Mouse (Mus musculus): Measurements from ENCODE around the gene Adgrd1. TPM values are rescaled to one million over a fixed set of nuclear protein-coding genes. Genes with fewer than 3 reads are reported as not detected.

Gene Adgrd1
- polyA plus RNA-seq, 1 experiment, result 0.48 TPM

- Histone ChIP-seq H3K79me2 (ENCODE audit: control insufficient read depth, insufficient read depth) (no peaks in the 10 kb centered on the region), H3K36me3 (ENCODE audit: control insufficient read depth, insufficient read depth) (no peaks in the 10 kb centered on the region), H3K4me2 (ENCODE audit: low read depth) (no peak overlapping the region), H3K27me3 (ENCODE audit: control insufficient read depth, insufficient read depth, insufficient read length) (peaks cover 67% of the 10 kb centered on the region), H3K4me3 (no peak overlapping the region), H3ac (ENCODE audit: control insufficient read depth, insufficient read length) (no peak overlapping the region)
- TF ChIP-seq TCF12 (IDR thresholded peaks at IDR 0.05; ENCODE audit: insufficient read depth, poor library complexity, severe bottlenecking) (no peak), USF1 (IDR thresholded peaks at IDR 0.05; ENCODE audit: low read depth) (no peak), POLR2A (IDR thresholded peaks at IDR 0.05; ENCODE audit: insufficient read length, low read depth) (no peak), MYOG (IDR thresholded peaks at IDR 0.05; ENCODE audit: control insufficient read depth in 1 of 3, insufficient read depth in 1 of 3, insufficient read length in 2 of 3, low read depth in 2 of 3) (no peak), REST (IDR thresholded peaks at IDR 0.05; ENCODE audit: insufficient read depth, insufficient read length) (no peak), POLR2AphosphoS2 (IDR thresholded peaks at IDR 0.05; ENCODE audit: insufficient read length, low read depth) (no peak), SRF (IDR thresholded peaks at IDR 0.05; ENCODE audit: control insufficient read depth, insufficient read length, low read depth) (no peak), CEBPB (IDR thresholded peaks at IDR 0.05; ENCODE audit: insufficient read depth, poor library complexity, severe bottlenecking) (no peak), MAX (IDR thresholded peaks at IDR 0.05; ENCODE audit: low read depth) (no peak), TCF3 (IDR thresholded peaks at IDR 0.05; ENCODE audit: insufficient read length, low read depth) (no peak), MYOD1 (IDR thresholded peaks at IDR 0.05; ENCODE audit: control insufficient read depth in 1 of 3, insufficient read length in 2 of 3, low read depth in 2 of 3) (no peak), E2F4 (IDR thresholded peaks at IDR 0.05; ENCODE audit: insufficient read depth) (no peak)
Observed at GRCm38 (mm10) chr5:129148485-129148884, 51.9 kb downstream of the Adgrd1 start.

GRCm38 (mm10) chr5:129155023-129155901, 58.7 kb downstream of the Adgrd1 start:
- H3K36me3 ChIP-seq (ENCODE audit: control insufficient read depth, insufficient read depth), result no peaks in the 10 kb centered on the region

DNA sequence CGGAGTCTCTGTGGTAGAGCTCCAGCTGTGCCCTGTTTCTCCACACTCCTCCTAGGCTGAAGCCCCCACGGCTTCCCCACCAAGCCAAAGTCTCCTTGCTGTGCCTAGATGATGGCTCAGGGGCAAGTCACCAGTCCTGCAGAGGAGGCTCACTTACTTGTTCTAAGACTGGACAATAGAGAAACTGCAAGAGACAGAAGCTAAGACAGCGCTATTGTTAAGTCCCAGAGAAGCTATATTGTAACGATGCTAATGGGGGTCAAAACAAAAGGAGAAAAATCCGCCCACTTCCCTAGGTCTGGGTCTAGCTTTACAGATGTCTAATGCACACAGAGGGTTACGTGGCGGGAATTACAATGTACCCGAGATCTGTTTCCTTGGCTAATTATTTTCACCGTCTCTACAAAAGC, 59.4 kb downstream of the Adgrd1 start:
- Histone ChIP-seq H3K79me2 (ENCODE audit: control insufficient read depth, insufficient read depth) (no peaks in the 10 kb centered on the region), H3ac (ENCODE audit: control insufficient read depth, insufficient read length) (no peak overlapping the region), H3K36me3 (ENCODE audit: control insufficient read depth, insufficient read depth) (no peaks in the 10 kb centered on the region), H3K4me3 (no peak overlapping the region), H3K4me2 (ENCODE audit: low read depth) (no peak overlapping the region), H3K27me3 (ENCODE audit: control insufficient read depth, insufficient read depth, insufficient read length) (peaks cover 38% of the 10 kb centered on the region)
- no peak for TF ChIP-seq MAX (IDR thresholded peaks at IDR 0.05; ENCODE audit: low read depth)
- TF ChIP-seq POLR2AphosphoS2 (IDR thresholded peaks at IDR 0.05; ENCODE audit: insufficient read length, low read depth), result no peak
- no peak for TF ChIP-seq SRF (IDR thresholded peaks at IDR 0.05; ENCODE audit: control insufficient read depth, insufficient read length, low read depth)
- TF ChIP-seq E2F4 (IDR thresholded peaks at IDR 0.05; ENCODE audit: insufficient read depth), result no peak
- no peak for TF ChIP-seq MYOD1 (IDR thresholded peaks at IDR 0.05; ENCODE audit: control insufficient read depth in 1 of 3, insufficient read length in 2 of 3, low read depth in 2 of 3)
- no peak for TF ChIP-seq USF1 (IDR thresholded peaks at IDR 0.05; ENCODE audit: low read depth)
- TF ChIP-seq TCF12 (IDR thresholded peaks at IDR 0.05; ENCODE audit: insufficient read depth, poor library complexity, severe bottlenecking), result no peak
- TF ChIP-seq CEBPB (IDR thresholded peaks at IDR 0.05; ENCODE audit: insufficient read depth, poor library complexity, severe bottlenecking), result no peak
- no peak for TF ChIP-seq MYOG (IDR thresholded peaks at IDR 0.05; ENCODE audit: control insufficient read depth in 1 of 3, insufficient read depth in 1 of 3, insufficient read length in 2 of 3, low read depth in 2 of 3)
- no peak for TF ChIP-seq TCF3 (IDR thresholded peaks at IDR 0.05; ENCODE audit: insufficient read length, low read depth)
- no peak for TF ChIP-seq REST (IDR thresholded peaks at IDR 0.05; ENCODE audit: insufficient read depth, insufficient read length)
- no peak for TF ChIP-seq POLR2A (IDR thresholded peaks at IDR 0.05; ENCODE audit: insufficient read length, low read depth)

More at GRCm38 (mm10) chr5:129155023-129155901, 58.7 kb downstream of the Adgrd1 start:
- no peak for TF ChIP-seq USF1 (IDR thresholded peaks at IDR 0.05; ENCODE audit: low read depth)
- no peak for TF ChIP-seq REST (IDR thresholded peaks at IDR 0.05; ENCODE audit: insufficient read depth, insufficient read length)
- TF ChIP-seq MYOD1 (IDR thresholded peaks at IDR 0.05; ENCODE audit: control insufficient read depth in 1 of 3, insufficient read length in 2 of 3, low read depth in 2 of 3), result no peak
- TF ChIP-seq SRF (IDR thresholded peaks at IDR 0.05; ENCODE audit: control insufficient read depth, insufficient read length, low read depth), result no peak
- no peak for TF ChIP-seq TCF12 (IDR thresholded peaks at IDR 0.05; ENCODE audit: insufficient read depth, poor library complexity, severe bottlenecking)
- TF ChIP-seq POLR2AphosphoS2 (IDR thresholded peaks at IDR 0.05; ENCODE audit: insufficient read length, low read depth), result no peak
- TF ChIP-seq POLR2A (IDR thresholded peaks at IDR 0.05; ENCODE audit: insufficient read length, low read depth), result no peak
- TF ChIP-seq E2F4 (IDR thresholded peaks at IDR 0.05; ENCODE audit: insufficient read depth), result no peak
- TF ChIP-seq MAX (IDR thresholded peaks at IDR 0.05; ENCODE audit: low read depth), result no peak
- TF ChIP-seq MYOG (IDR thresholded peaks at IDR 0.05; ENCODE audit: control insufficient read depth in 1 of 3, insufficient read depth in 1 of 3, insufficient read length in 2 of 3, low read depth in 2 of 3), result no peak
- TF ChIP-seq CEBPB (IDR thresholded peaks at IDR 0.05; ENCODE audit: insufficient read depth, poor library complexity, severe bottlenecking), result no peak
- TF ChIP-seq TCF3 (IDR thresholded peaks at IDR 0.05; ENCODE audit: insufficient read length, low read depth), result no peak
- H3K4me2 ChIP-seq (ENCODE audit: low read depth), result no peak overlapping the region
- H3ac ChIP-seq (ENCODE audit: control insufficient read depth, insufficient read length), result no peak overlapping the region
- H3K27me3 ChIP-seq (ENCODE audit: control insufficient read depth, insufficient read depth, insufficient read length), result peaks cover 42% of the 10 kb centered on the region
- no peaks in the 10 kb centered on the region for H3K79me2 ChIP-seq (ENCODE audit: control insufficient read depth, insufficient read depth)
- no peak overlapping the region for H3K4me3 ChIP-seq

- Histone ChIP-seq H3K4me2 (ENCODE audit: low read depth) (no peak overlapping the region), H3ac (ENCODE audit: control insufficient read depth, insufficient read length) (no peak overlapping the region), H3K4me3 (no peak overlapping the region), H3K27me3 (ENCODE audit: control insufficient read depth, insufficient read depth, insufficient read length) (peaks cover 5% of the 10 kb centered on the region), H3K36me3 (ENCODE audit: control insufficient read depth, insufficient read depth) (no peaks in the 10 kb centered on the region), H3K79me2 (ENCODE audit: control insufficient read depth, insufficient read depth) (no peaks in the 10 kb centered on the region)
- TF ChIP-seq E2F4 (IDR thresholded peaks at IDR 0.05; ENCODE audit: insufficient read depth), result no peak
- no peak for TF ChIP-seq TCF3 (IDR thresholded peaks at IDR 0.05; ENCODE audit: insufficient read length, low read depth)
- TF ChIP-seq POLR2A (IDR thresholded peaks at IDR 0.05; ENCODE audit: insufficient read length, low read depth), result no peak
- no peak for TF ChIP-seq CEBPB (IDR thresholded peaks at IDR 0.05; ENCODE audit: insufficient read depth, poor library complexity, severe bottlenecking)
- TF ChIP-seq MAX (IDR thresholded peaks at IDR 0.05; ENCODE audit: low read depth), result no peak
- TF ChIP-seq POLR2AphosphoS2 (IDR thresholded peaks at IDR 0.05; ENCODE audit: insufficient read length, low read depth), result no peak
- no peak for TF ChIP-seq TCF12 (IDR thresholded peaks at IDR 0.05; ENCODE audit: insufficient read depth, poor library complexity, severe bottlenecking)
- TF ChIP-seq USF1 (IDR thresholded peaks at IDR 0.05; ENCODE audit: low read depth), result no peak
- TF ChIP-seq MYOG (IDR thresholded peaks at IDR 0.05; ENCODE audit: control insufficient read depth in 1 of 3, insufficient read depth in 1 of 3, insufficient read length in 2 of 3, low read depth in 2 of 3), result no peak
- TF ChIP-seq REST (IDR thresholded peaks at IDR 0.05; ENCODE audit: insufficient read depth, insufficient read length), result no peak
- TF ChIP-seq SRF (IDR thresholded peaks at IDR 0.05; ENCODE audit: control insufficient read depth, insufficient read length, low read depth), result no peak
- no peak for TF ChIP-seq MYOD1 (IDR thresholded peaks at IDR 0.05; ENCODE audit: control insufficient read depth in 1 of 3, insufficient read length in 2 of 3, low read depth in 2 of 3)
Observed at GRCm38 (mm10) chr5:129161372-129162051, 65.0 kb downstream of the Adgrd1 start.
